Mouse (Mus musculus) frontal cortex, postnatal 10 days (tissue): Measurements from ENCODE around the gene Abcc4.

Source experiments
- DNase-seq, 2 experiments: peaks; one replicate each; pipeline ENCODE4 v3.0.0; 2022; ENCODE audit warnings: low spot score in 2 of 2, mixed read lengths in 1 of 2

Abcc4 gene

GRCm38 (mm10) chr14:118435676-118436330 is 270.2 kb downstream of the Abcc4 start:
- DNase-seq = no peak

- DNase-seq = no peak
Measured at GRCm38 (mm10) chr14:118434842-118435241, 271.2 kb downstream of the Abcc4 start.

GRCm38 (mm10) chr14:118433848-118434247 is 272.2 kb downstream of the Abcc4 start:
- DNase-seq = no peak
